Mouse (Mus musculus) retina, embryonic 14.5 days (tissue): ENCODE measurements around the gene Dcst1.

ENCODE experiments used
- DNase-seq: peaks from one replicate; pipeline ENCODE4 v3.0.0-alpha.2; 2015; ENCODE audit warnings: low spot score

Dcst1 gene

GRCm38 (mm10) chr3:89365153-89365485 is at the start of gene Dcst1:
Gene Dcst1, minus strand, starts transcription at chr3:89365253.
- no peak for DNase-seq

- peak; percentile 100 for DNase-seq
Measured at GRCm38 (mm10) chr3:89411490-89412393, 46.7 kb upstream of the Dcst1 start, which contains the start of gene Flad1. Gene Flad1, minus strand, starts transcription at chr3:89411870.

GRCm38 (mm10) chr3:89410864-89411263 is 45.8 kb upstream of the Dcst1 start:
- DNase-seq: no peak

- no peak for DNase-seq
Measured at GRCm38 (mm10) chr3:89409701-89410100, 44.6 kb upstream of the Dcst1 start.

- no peak for DNase-seq
Measured at GRCm38 (mm10) chr3:89408448-89408847, 43.4 kb upstream of the Dcst1 start.

- no peak for DNase-seq
Measured at GRCm38 (mm10) chr3:89406887-89407286, 41.8 kb upstream of the Dcst1 start.

GRCm38 (mm10) chr3:89402693-89403092 is 37.6 kb upstream of the Dcst1 start, which contains the start of gene Lenep:
Gene Lenep, minus strand, starts transcription at chr3:89402793.
- DNase-seq: no peak

- DNase-seq: no peak
Measured at GRCm38 (mm10) chr3:89401329-89401728, 36.3 kb upstream of the Dcst1 start.

GRCm38 (mm10) chr3:89396654-89397005 is 31.6 kb upstream of the Dcst1 start:
- DNase-seq: no peak

- DNase-seq: peak; percentile 87
Measured at GRCm38 (mm10) chr3:89395806-89396653, 31.0 kb upstream of the Dcst1 start.

GRCm38 (mm10) chr3:89395419-89395805 is 30.4 kb upstream of the Dcst1 start:
- no peak for DNase-seq

- peak; percentile 93 for DNase-seq
Measured at GRCm38 (mm10) chr3:89394894-89395256, 29.8 kb upstream of the Dcst1 start.

- DNase-seq: peak; percentile 73
Measured at GRCm38 (mm10) chr3:89394006-89394893, 29.2 kb upstream of the Dcst1 start, which contains the start of gene Zbtb7b. Gene Zbtb7b, minus strand, starts transcription at chr3:89394776.

GRCm38 (mm10) chr3:89393605-89394004 is 28.6 kb upstream of the Dcst1 start:
- peak; percentile 96 for DNase-seq

- DNase-seq: peak; percentile 29
Measured at GRCm38 (mm10) chr3:89392871-89393311, 27.8 kb upstream of the Dcst1 start.

GRCm38 (mm10) chr3:89391663-89392511 is 26.8 kb upstream of the Dcst1 start:
- peak; percentile 66 for DNase-seq

- peak; percentile 13 for DNase-seq
Measured at GRCm38 (mm10) chr3:89390699-89391662, 25.9 kb upstream of the Dcst1 start.

- DNase-seq: no peak
Measured at GRCm38 (mm10) chr3:89390111-89390515, 25.1 kb upstream of the Dcst1 start.

- peak; percentile 53 for DNase-seq
Measured at GRCm38 (mm10) chr3:89388901-89389740, 24.1 kb upstream of the Dcst1 start.
